Mouse (Mus musculus): ENCODE data around the gene Arhgap42.

DNA sequence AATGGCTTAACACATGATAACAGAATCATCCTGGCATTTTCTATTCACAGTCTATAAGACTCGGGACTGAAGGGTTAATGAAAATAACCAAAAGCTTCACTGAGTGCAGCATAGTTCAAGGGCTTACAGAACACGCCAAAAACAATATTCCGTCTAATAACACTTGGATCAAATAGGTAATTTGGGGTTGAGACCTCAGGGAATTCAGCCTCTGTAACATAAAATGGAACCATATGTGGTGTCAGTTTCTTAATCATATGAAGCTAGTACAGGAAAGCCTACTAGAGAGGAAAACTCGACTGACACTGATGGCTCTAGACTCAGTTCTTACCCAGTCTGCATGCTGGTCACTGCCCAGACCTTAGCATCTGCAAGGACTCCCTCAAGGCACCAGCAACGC is 95.8 kb downstream of the Arhgap42 start:
- no peak for TF ChIP-seq CTCF (conservative IDR thresholded peaks at IDR 0.05; ENCODE audit: insufficient read depth, insufficient read length, low read depth, low read length)
- TF ChIP-seq POLR2A (IDR thresholded peaks at IDR 0.05; ENCODE audit: low read depth, low read length): no peak
